Mouse (Mus musculus) B cell, adult (primary cell): Measurements from ENCODE around the gene Lmo7. TPM values are rescaled to one million over a fixed set of nuclear protein-coding genes. Genes with fewer than 3 reads are reported as not detected.

ENCODE experiments used
- total RNA-seq: library from RNA; stranded (reverse); gene quantifications from 4 replicates; pipeline ENCODE4 v1.2.4, GENCODE M21; 2023; ENCODE audit not compliant: inconsistent age

The Lmo7 gene
- 1.00 to 2.5 TPM (median 1.3 TPM) in 4 replicates for total RNA-seq

GRCm38 (mm10) chr14:101729237-101729971, at the start of gene Lmo7, which contains the start of gene Gm9922:
Gene Lmo7 (plus strand): TSS chr14:101729957.
Gene Gm9922 (minus strand): TSS chr14:101729814.

Other genes with a start within 250 kb of the Lmo7 start
- gene Tbc1d4, start 120.8 kb upstream of the Lmo7 start, total RNA-seq, result 0.58 to 0.96 TPM (median 0.68 TPM) in 4 replicates
- gene Commd6, start 89.3 kb upstream of the Lmo7 start, total RNA-seq, result 38.2 to 59.2 TPM (median 55.8 TPM) in 4 replicates
- 55.6 to 64.8 TPM (median 57.4 TPM) in 4 replicates for gene Uchl3, start 76.0 kb upstream of the Lmo7 start, total RNA-seq
- gene Gm9922, start 143 bp upstream of the Lmo7 start, total RNA-seq, result not detected in 4 replicates